Mouse (Mus musculus): ENCODE measurements around the gene Igf1r. TPM values are rescaled to one million over a fixed set of nuclear protein-coding genes. Genes with fewer than 3 reads are reported as not detected.

The Igf1r gene
- total RNA-seq, 1 experiment: 23.5 TPM

- no peak overlapping the region for H3K4me3 ChIP-seq (ENCODE audit: insufficient read depth in 1 of 2, low read depth in 1 of 2, low read length in 2 of 2, poor library complexity in 1 of 2, severe bottlenecking in 1 of 2)
- DNase-seq (ENCODE audit: low read depth, low spot score): no peak
- TF ChIP-seq ZC3H11A (IDR thresholded peaks at IDR 0.05; ENCODE audit: borderline replicate concordance, low read depth, low read length): no peak
- TF ChIP-seq HCFC1 (IDR thresholded peaks at IDR 0.05; ENCODE audit: borderline replicate concordance, insufficient read depth, low read length): no peak
- no peak for TF ChIP-seq CHD2 (IDR thresholded peaks at IDR 0.05; ENCODE audit: low read depth, low read length)
- no peak for TF ChIP-seq ZNF384 (IDR thresholded peaks at IDR 0.05; ENCODE audit: low read depth, low read length)
- no peak for TF ChIP-seq MAFK (IDR thresholded peaks at IDR 0.05; ENCODE audit: insufficient read depth, low read depth, low read length)
- no peak overlapping the region for H3K9ac ChIP-seq (ENCODE audit: insufficient read depth, low read depth, low read length, poor library complexity, severe bottlenecking)
- no peaks in the 10 kb centered on the region for H3K9me3 ChIP-seq (ENCODE audit: control insufficient read depth, insufficient read depth, low read depth, low read length)
- no peak overlapping the region for H3K27ac ChIP-seq (ENCODE audit: insufficient read depth, low read depth, low read length, poor library complexity, severe bottlenecking)
- in situ Hi-C loops (cut with MboI; ENCODE audit: low sequenced_read_pairs in 2 of 2, unreplicated experiment in 2 of 2): no loop called here
- H3K4me1 ChIP-seq (ENCODE audit: control insufficient read depth in 2 of 2, insufficient read depth in 2 of 2, low read length in 2 of 2, poor library complexity in 1 of 2): peaks cover 4 to 11% of the 10 kb centered on the region in 2 experiments
- no peaks in the 10 kb centered on the region; the same call in 1 of the 2 replicates for H3K36me3 ChIP-seq (ENCODE audit: control insufficient read depth, insufficient read depth, low read length, poor library complexity, severe bottlenecking)
Measured at GRCm38 (mm10) chr7:68053002-68053624, 100.5 kb downstream of the Igf1r start.

DNA sequence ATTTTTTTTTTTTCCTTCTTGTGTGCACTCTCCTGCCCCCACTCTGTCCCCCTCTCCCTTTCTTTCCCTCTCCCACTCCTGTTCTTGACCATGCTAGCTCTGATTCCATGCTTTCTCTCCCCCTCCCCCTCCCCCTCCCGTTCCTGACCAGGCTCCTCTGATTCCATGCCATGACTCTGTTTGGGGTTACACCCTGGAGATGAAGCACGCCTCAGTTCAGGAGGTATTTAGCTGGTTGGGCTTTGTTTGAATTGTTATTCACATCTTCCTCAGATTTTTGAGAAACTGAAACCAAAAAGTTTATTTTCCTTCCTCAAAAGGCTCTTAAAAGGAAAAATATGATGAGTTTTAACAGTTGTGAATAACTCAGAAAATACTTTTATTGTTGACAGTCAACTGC lies 101.9 kb downstream of the Igf1r start:
- no peak for DNase-seq (ENCODE audit: low read depth, low spot score)
- peaks cover 4 to 11% of the 10 kb centered on the region in 2 experiments for H3K4me1 ChIP-seq (ENCODE audit: control insufficient read depth in 2 of 2, insufficient read depth in 2 of 2, low read length in 2 of 2, poor library complexity in 1 of 2)
- no peak overlapping the region for H3K9ac ChIP-seq (ENCODE audit: insufficient read depth, low read depth, low read length, poor library complexity, severe bottlenecking)
- H3K36me3 ChIP-seq (ENCODE audit: control insufficient read depth, insufficient read depth, low read length, poor library complexity, severe bottlenecking): no peaks in the 10 kb centered on the region; the same call in 1 of the 2 replicates
- in situ Hi-C loops (cut with MboI; ENCODE audit: low sequenced_read_pairs in 2 of 2, unreplicated experiment in 2 of 2): no loop called here
- no peaks in the 10 kb centered on the region for H3K9me3 ChIP-seq (ENCODE audit: control insufficient read depth, insufficient read depth, low read depth, low read length)
- no peak overlapping the region for H3K27ac ChIP-seq (ENCODE audit: insufficient read depth, low read depth, low read length, poor library complexity, severe bottlenecking)
- H3K4me3 ChIP-seq (ENCODE audit: insufficient read depth in 1 of 2, low read depth in 1 of 2, low read length in 2 of 2, poor library complexity in 1 of 2, severe bottlenecking in 1 of 2): no peak overlapping the region
- TF ChIP-seq MAFK (IDR thresholded peaks at IDR 0.05; ENCODE audit: insufficient read depth, low read depth, low read length) (no peak), HCFC1 (IDR thresholded peaks at IDR 0.05; ENCODE audit: borderline replicate concordance, insufficient read depth, low read length) (no peak), ZNF384 (IDR thresholded peaks at IDR 0.05; ENCODE audit: low read depth, low read length) (no peak)

GRCm38 (mm10) chr7:68054956-68055355 lies 102.3 kb downstream of the Igf1r start:
- no peak overlapping the region for H3K9ac ChIP-seq (ENCODE audit: insufficient read depth, low read depth, low read length, poor library complexity, severe bottlenecking)
- peaks cover 4 to 11% of the 10 kb centered on the region in 2 experiments for H3K4me1 ChIP-seq (ENCODE audit: control insufficient read depth in 2 of 2, insufficient read depth in 2 of 2, low read length in 2 of 2, poor library complexity in 1 of 2)
- H3K4me3 ChIP-seq (ENCODE audit: insufficient read depth in 1 of 2, low read depth in 1 of 2, low read length in 2 of 2, poor library complexity in 1 of 2, severe bottlenecking in 1 of 2): no peak overlapping the region
- in situ Hi-C loops (cut with MboI; ENCODE audit: low sequenced_read_pairs in 2 of 2, unreplicated experiment in 2 of 2): no loop called here
- TF ChIP-seq HCFC1 (IDR thresholded peaks at IDR 0.05; ENCODE audit: borderline replicate concordance, insufficient read depth, low read length) (no peak), ZNF384 (IDR thresholded peaks at IDR 0.05; ENCODE audit: low read depth, low read length) (no peak), CHD2 (IDR thresholded peaks at IDR 0.05; ENCODE audit: low read depth, low read length) (no peak), MAFK (IDR thresholded peaks at IDR 0.05; ENCODE audit: insufficient read depth, low read depth, low read length) (no peak), ZC3H11A (IDR thresholded peaks at IDR 0.05; ENCODE audit: borderline replicate concordance, low read depth, low read length) (no peak)
- H3K27ac ChIP-seq (ENCODE audit: insufficient read depth, low read depth, low read length, poor library complexity, severe bottlenecking): no peak overlapping the region
- H3K9me3 ChIP-seq (ENCODE audit: control insufficient read depth, insufficient read depth, low read depth, low read length): no peaks in the 10 kb centered on the region
- no peaks in the 10 kb centered on the region; the same call in 1 of the 2 replicates for H3K36me3 ChIP-seq (ENCODE audit: control insufficient read depth, insufficient read depth, low read length, poor library complexity, severe bottlenecking)
- peak; percentile 35 for DNase-seq (ENCODE audit: low read depth, low spot score)

DNA sequence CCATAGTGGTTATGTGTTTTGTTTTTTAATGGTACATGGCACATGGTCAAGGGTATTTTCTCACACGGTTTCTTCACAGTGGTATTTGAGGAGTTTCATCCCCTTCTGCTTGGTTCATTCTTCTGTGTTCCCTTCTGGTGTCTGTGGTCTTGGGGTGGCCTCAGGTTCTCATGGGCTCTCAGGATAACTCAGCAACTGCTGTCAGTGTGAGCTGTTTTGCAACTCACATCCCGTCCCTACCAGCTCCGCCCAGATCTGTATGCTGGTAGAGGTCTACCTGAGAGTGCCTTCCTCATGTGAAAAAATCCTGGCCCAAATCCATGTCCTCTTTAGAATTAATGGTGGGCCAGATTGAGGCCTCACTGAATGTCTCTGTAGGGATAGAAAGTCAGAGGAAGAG lies 104.4 kb downstream of the Igf1r start:
- Histone ChIP-seq H3K36me3 (ENCODE audit: control insufficient read depth, insufficient read depth, low read length, poor library complexity, severe bottlenecking) (no peaks in the 10 kb centered on the region; the same call in 1 of the 2 replicates), H3K27ac (ENCODE audit: insufficient read depth, low read depth, low read length, poor library complexity, severe bottlenecking) (no peak overlapping the region), H3K4me1 (ENCODE audit: control insufficient read depth in 2 of 2, insufficient read depth in 2 of 2, low read length in 2 of 2, poor library complexity in 1 of 2) (peaks cover 4 to 11% of the 10 kb centered on the region in 2 experiments), H3K4me3 (ENCODE audit: insufficient read depth in 1 of 2, low read depth in 1 of 2, low read length in 2 of 2, poor library complexity in 1 of 2, severe bottlenecking in 1 of 2) (no peak overlapping the region), H3K9me3 (ENCODE audit: control insufficient read depth, insufficient read depth, low read depth, low read length) (no peaks in the 10 kb centered on the region), H3K9ac (ENCODE audit: insufficient read depth, low read depth, low read length, poor library complexity, severe bottlenecking) (no peak overlapping the region)
- no peak for TF ChIP-seq ZC3H11A (IDR thresholded peaks at IDR 0.05; ENCODE audit: borderline replicate concordance, low read depth, low read length)
- TF ChIP-seq CHD2 (IDR thresholded peaks at IDR 0.05; ENCODE audit: low read depth, low read length): no peak
- no peak for TF ChIP-seq HCFC1 (IDR thresholded peaks at IDR 0.05; ENCODE audit: borderline replicate concordance, insufficient read depth, low read length)
- no peak for TF ChIP-seq MAFK (IDR thresholded peaks at IDR 0.05; ENCODE audit: insufficient read depth, low read depth, low read length)
- TF ChIP-seq ZNF384 (IDR thresholded peaks at IDR 0.05; ENCODE audit: low read depth, low read length): no peak
- DNase-seq (ENCODE audit: low read depth, low spot score): no peak
- in situ Hi-C loops (cut with MboI; ENCODE audit: low sequenced_read_pairs in 2 of 2, unreplicated experiment in 2 of 2): no loop called here
